In the genomic region with DNA sequence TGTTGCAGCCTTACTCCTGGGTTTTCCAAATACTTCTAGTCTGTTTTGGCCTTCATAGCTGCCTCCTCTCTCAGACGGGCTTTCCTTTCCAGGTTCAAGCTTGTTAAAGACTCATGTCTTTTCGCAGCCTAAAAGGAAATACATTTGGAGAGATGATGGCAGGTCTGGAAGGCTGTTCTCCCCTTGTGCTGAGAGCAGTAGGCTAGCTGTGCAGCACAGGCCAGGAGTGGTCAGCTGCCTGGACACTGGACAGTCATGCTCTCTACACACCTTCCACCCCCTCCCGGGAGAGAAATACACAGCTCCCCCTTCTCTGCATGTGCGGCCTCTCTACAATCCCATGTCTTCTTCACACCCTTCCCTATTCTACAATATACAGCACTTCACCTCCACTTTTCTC, we compare ENCODE assay signal across 25 mouse cellular contexts.
"Had no signal": no experiment of that assay in that cellular context is flagged by ENCODE, and none has a peak within 500 bp of the region (broad histone marks: within the 10 kb centered on the region; RNA-seq: fewer than 3 reads in every experiment).

No protein-coding gene starts in this region.

- H3K9me3 ChIP-seq: heart, embryonic 15.5 days; hindbrain, embryonic 13.5 days; hindbrain, embryonic 15.5 days; kidney, embryonic 15.5 days; limb, embryonic 13.5 days; limb, embryonic 15.5 days; liver, embryonic 12.5 days had no signal

- ATAC-seq: hindbrain, postnatal 0 days; intestine, embryonic 16.5 days; liver, embryonic 12.5 days had no signal

- H3K4me3 ChIP-seq: heart, adult 2 months; heart, embryonic 15.5 days; hindbrain, embryonic 13.5 days; hindbrain, embryonic 15.5 days; kidney, embryonic 15.5 days; limb, embryonic 13.5 days; limb, embryonic 15.5 days; liver, embryonic 12.5 days had no signal

- H3K4me2 ChIP-seq: heart, embryonic 11.5 days; heart, embryonic 15.5 days; hindbrain, embryonic 13.5 days; hindbrain, embryonic 15.5 days; kidney, embryonic 15.5 days; limb, embryonic 13.5 days; limb, embryonic 15.5 days; liver, embryonic 12.5 days had no signal

- H3K9ac ChIP-seq: heart, embryonic 15.5 days; hindbrain, embryonic 13.5 days; hindbrain, embryonic 15.5 days; kidney, embryonic 15.5 days; limb, embryonic 13.5 days; limb, embryonic 15.5 days; liver, embryonic 12.5 days; liver, embryonic 14.5 days had no signal

- H3K27ac ChIP-seq: heart, adult 2 months; hindbrain, embryonic 13.5 days; hindbrain, embryonic 15.5 days; hindbrain, postnatal 0 days; kidney, embryonic 15.5 days; kidney, postnatal 0 days; limb, embryonic 13.5 days; limb, embryonic 15.5 days; liver, embryonic 12.5 days; liver, embryonic 14.5 days had no signal

- DNase-seq: gastrocnemius, postnatal 14 days; gastrocnemius, postnatal 36 days; heart, adult 2 months; heart, postnatal 10 days; heart, postnatal 36 days; kidney, adult 11 months; kidney, adult 2 months; kidney, adult 9 months; kidney, postnatal 14 days; kidney, postnatal 36 days; layer of hippocampus, adult 9-11 months; layer of hippocampus, postnatal 36 days; left cerebral cortex, postnatal 4 days had no signal

- H3K27me3 ChIP-seq: heart, embryonic 15.5 days; hindbrain, embryonic 13.5 days; hindbrain, embryonic 15.5 days; kidney, embryonic 15.5 days; limb, embryonic 13.5 days; limb, embryonic 15.5 days; liver, embryonic 12.5 days had no signal
